Mouse (Mus musculus) A20 (cell line): ENCODE data around the gene Calhm2.
A peak's percentile ranks its signal among the peaks of the same experiment; 100 is the strongest.

Source experiments
- DNase-seq: peaks from one replicate; pipeline ENCODE4 v3.0.0-alpha.2; 2011; ENCODE audit warnings: low read depth, low spot score

Calhm2 gene

DNA sequence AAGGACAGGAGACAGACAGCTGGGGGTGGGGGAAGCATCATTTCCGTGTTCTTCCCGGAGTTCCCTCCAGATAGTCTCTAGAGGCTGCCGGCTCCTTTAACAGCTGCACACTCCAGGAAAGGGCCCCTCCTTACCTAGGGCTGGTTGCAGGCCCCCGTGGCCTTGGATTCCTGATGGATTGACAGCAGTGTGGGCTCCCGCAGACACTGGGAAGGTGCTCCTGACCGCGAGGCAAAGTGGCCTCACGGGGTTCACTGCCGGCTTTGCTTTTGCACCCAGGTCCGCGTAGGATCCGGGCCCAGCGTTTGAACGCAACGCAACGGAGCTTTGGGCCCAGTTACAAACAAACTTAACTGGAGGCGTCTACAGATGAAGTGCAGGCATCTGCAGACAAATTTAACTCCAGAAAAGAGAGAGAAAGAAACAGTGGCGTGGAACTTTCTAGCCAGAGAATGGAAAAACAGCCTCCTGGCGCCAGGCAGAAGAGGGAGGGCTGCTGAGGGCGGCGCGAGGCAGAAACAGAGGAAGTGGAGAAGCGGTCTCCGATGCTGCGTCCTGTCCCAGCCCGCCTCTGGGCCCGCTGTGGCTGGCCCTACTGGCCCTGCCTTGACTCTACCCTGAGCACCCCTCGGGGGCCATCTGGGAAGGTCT, at the start of gene Calhm2:
Gene Calhm2, minus strand, starts transcription at position 524 of the 651 bp plus-strand sequence.
- DNase-seq: peak; percentile 79

DNA sequence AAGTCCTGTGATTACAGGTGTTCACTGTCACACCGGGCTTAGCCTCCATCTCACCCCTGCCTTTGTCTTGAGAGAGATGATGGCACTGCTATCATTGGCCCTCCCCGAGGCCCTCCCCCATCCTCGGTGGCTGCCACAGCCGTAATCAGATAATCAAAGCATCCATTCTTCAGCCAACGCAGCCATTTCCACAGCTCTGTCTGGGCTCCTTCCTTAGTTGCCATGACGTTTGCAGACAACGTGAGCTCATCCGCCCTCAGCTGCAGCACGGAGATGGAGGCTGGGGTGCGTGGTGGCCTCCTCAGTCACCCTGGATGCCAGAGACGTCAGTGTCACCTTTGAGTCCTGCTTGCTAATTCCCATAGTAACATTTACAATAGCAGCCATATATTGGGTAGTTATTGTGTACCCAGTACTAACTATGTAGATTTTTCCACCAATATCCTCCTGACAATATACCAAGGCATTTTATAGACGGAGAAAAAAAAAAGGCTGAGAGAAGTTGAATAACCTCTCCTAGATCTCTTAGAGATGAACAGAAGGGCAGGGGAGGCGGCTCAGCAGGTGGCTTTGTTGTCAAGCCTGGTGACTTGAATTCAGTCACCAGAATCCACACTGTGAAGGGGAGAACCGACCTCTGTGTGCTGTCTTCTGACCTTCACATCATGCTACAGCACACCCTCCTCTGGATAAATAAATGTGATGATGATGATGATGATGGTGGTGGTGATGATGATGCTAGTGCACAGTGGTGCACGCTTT, 48.6 kb upstream of the Calhm2 start:
- no peak for DNase-seq

- DNase-seq: no peak
Measured at GRCm38 (mm10) chr19:47184736-47185135, 46.6 kb upstream of the Calhm2 start.

DNA sequence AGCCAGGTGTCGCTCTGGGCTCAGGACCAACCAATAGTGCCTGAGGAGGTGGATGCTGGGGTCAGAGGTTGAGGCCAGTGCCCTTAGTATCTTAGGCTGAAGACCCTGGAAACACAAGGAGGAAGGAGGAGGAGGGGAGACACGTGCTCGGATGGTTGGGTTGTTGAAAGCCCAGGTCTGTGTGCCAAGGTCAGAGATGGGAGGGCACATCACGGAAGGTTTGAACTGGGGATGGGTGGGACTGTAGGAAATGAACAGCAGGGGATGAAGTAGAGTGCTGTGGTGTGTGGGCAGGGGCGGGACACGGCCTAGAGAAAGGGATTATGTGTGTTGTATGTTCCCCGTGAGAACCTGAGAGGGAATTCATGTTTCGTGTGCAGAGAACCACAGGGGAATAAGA, 46.1 kb upstream of the Calhm2 start:
- DNase-seq: no peak

GRCm38 (mm10) chr19:47180011-47180410, 41.9 kb upstream of the Calhm2 start:
- no peak for DNase-seq

GRCm38 (mm10) chr19:47179272-47179809, 41.2 kb upstream of the Calhm2 start:
- no peak for DNase-seq

- no peak for DNase-seq
Measured at GRCm38 (mm10) chr19:47178431-47179271, 40.6 kb upstream of the Calhm2 start, which contains the start of gene Neurl1a. Neurl1a (plus strand) TSS chr19:47178820.

DNA sequence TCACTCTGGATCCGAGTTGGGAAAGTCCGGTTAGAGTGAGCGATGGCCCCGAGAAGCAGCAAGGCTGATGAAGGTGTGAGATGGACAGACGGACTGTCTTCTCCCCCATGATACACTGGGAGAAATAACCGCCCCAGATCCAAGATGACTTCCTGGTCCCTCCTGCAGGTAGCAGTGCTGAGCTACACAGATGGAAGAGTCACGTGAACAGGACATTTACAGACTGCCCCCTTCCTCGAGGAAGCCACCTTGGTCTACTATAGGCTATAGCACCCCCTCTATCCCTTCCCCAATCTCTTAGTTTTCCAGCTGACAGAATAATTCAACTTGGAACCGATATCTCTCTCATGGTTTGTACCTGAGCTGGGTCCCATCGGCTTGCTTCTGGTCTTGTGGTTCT, 39.9 kb upstream of the Calhm2 start:
- no peak for DNase-seq

- no peak for DNase-seq
Measured at GRCm38 (mm10) chr19:47176916-47177505, 38.9 kb upstream of the Calhm2 start.

- DNase-seq: peak; percentile 61
Measured at GRCm38 (mm10) chr19:47175472-47175871, 37.4 kb upstream of the Calhm2 start.

DNA sequence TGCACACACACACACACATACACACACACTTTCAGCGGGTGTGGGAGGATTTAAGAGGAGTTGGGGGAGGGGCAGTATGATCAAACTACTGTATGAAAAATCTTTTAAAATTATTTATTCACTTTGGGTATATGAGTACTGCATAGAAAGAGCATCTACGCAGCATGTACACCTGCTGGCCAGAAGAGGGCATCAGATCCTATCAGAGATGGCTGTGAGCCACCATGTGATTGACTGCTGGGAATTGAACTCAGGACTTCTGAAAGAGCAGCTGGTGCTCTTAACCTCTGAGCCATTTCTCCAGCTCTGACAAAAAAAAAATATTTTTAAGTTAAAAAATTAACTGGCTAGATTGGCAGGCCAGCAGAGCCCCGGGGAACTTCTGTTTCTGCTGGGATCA, 36.4 kb upstream of the Calhm2 start:
- peak; percentile 55 for DNase-seq

DNA sequence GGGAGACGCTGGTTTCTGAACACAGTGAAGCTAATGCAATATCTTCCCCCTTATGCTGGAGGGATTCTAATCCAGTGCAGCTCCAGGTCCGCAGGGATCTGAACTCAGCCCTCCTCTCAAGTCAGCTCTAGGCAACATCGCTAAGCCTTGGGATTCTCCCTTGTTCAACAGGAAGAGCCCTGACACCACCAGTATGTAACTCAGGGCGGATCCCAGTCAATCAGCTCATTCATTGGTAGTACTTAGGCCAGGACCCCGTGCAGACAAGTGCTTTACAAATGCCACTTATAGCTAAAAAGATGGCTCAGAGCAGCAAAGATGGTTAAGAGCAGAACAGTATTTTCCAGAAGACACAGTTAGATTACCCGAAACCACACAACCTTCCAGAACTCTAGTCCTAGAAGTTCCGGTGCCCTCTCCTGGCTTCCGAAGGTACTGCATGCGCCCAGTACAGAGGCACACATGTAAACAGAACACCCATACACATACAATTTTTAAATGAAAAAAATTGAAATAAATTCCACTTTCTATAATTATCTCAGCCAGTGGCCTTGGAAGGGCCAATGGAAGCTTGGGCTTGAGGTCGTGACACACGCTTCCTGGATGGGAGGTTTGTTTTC, 30.8 kb upstream of the Calhm2 start:
- DNase-seq: peak; percentile 89

GRCm38 (mm10) chr19:47168223-47168622, 30.1 kb upstream of the Calhm2 start:
- peak; percentile 83 for DNase-seq

- DNase-seq: no peak
Measured at GRCm38 (mm10) chr19:47167617-47168214, 29.6 kb upstream of the Calhm2 start.

- DNase-seq: no peak
Measured at GRCm38 (mm10) chr19:47166758-47167157, 28.7 kb upstream of the Calhm2 start.

DNA sequence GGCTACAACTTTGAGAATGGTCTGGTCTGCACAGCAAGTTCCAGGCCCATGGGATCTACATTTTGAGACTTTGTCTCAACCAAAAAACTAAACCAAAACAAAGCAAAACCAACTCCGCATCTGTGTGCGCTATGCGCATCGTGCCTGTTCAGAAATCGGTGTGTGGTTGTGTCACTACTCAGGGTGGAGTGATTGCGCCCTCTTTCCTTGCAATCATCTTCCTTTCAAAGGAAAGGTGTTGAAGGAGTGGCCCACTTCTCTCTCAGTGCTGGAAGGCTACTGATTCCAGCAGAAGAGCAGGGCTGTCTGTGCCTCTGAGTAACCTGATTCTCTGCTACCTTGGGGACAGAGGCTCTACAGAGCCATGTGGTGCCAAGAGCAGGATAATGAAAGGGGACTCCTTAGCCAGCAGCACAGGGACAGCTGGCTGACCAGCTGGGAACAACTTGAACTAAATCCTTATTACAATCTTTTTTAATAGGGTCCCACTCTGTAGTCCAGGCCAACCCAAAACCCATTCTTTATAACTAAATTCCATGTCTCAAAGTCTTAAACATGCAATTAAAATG, 25.2 kb upstream of the Calhm2 start:
- DNase-seq: no peak

DNA sequence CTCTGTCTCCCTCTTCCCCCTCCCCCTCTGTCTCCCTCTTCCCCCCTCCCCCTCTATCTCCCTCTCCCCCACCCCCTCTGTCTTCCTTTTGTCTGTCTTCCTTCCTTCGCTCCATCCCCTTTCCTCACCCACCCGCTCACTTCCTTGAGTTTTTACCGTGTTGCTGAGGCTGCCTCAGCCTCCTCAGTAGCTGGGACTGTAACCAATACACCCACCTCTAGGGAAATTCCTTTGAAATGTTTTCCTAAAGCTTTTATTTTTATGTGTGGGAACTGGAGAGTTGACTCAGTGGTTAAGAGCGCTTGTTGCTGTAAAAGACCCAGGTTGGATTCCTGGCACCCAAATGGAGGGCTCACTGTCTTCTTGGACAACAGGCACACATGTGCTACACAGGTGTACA, 23.6 kb upstream of the Calhm2 start:
- no peak for DNase-seq

GRCm38 (mm10) chr19:47157664-47158063, 19.6 kb upstream of the Calhm2 start, which contains the start of gene Calhm3:
Calhm3 (minus strand) TSS chr19:47157764.
- no peak for DNase-seq

- DNase-seq: no peak
Measured at GRCm38 (mm10) chr19:47153767-47154166, 15.7 kb upstream of the Calhm2 start.

DNA sequence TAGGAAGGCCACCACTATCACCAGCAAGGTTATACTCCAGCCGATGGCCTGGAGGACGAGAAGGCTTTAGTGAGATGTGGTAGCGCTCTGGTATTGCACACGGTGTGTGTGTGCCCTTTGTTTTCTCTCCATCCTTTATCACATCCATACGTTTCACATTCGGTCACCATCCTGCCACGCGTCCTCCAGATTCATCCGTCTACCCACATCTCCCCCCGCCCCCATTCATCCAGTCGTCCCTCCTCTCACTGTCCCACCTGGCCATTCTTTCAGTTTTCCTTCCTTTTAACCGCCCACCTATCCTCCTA, 13.9 kb upstream of the Calhm2 start:
- DNase-seq: no peak
